Mouse (Mus musculus): ENCODE results near the gene Tenm4. TPM values are rescaled to one million over a fixed set of nuclear protein-coding genes. Genes with fewer than 3 reads are reported as not detected.

Gene Tenm4
- polyA plus RNA-seq, 1 experiment from 2014 or later = 4.6 TPM

DNA sequence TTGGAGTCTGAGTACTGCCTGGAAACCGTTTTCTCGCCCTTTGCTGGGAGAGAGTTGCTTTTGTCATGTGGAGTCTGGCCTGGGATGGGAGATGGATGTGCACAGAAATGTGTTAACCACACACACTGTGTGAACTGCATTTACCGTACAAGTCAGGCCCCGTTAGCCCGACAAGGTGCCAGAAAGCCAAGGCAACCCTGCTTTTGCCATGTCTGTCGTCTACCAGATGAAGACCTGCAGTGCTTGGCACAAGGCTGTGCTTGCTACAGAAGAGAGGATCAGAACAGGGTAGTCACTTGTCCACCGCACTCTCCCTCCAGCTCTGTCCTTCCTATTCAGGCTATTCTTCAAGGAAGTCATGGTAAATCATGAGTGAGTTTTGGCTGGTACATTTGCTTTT, 492.3 kb downstream of the Tenm4 start:
- WGBS = 78% methylated on average over 7 of the region's 7 CpGs
- H3K27me3 ChIP-seq (replicated peaks; ENCODE audit: control insufficient read depth, insufficient read depth, low read length) = no peaks in the 10 kb centered on the region
- no peaks in the 10 kb centered on the region for H3K36me3 ChIP-seq (ENCODE audit: control insufficient read depth, insufficient read depth)
- TF ChIP-seq CTCF (IDR thresholded peaks at IDR 0.05; ENCODE audit: low read depth) = no peak
- H3K4me2 ChIP-seq (replicated peaks; ENCODE audit: low read depth) = no peak overlapping the region
- H3K9me3 ChIP-seq (ENCODE audit: control insufficient read depth) = no peaks in the 10 kb centered on the region
- no peaks in the 10 kb centered on the region for H3K4me1 ChIP-seq (replicated peaks; ENCODE audit: control insufficient read depth, insufficient read depth, low read length)
- no peak overlapping the region for H3K4me3 ChIP-seq (ENCODE audit: low read depth, low read length)
- no peak overlapping the region for H3K9ac ChIP-seq (ENCODE audit: low read depth, low read length)
- ATAC-seq = no peak
- no peak overlapping the region for H3K27ac ChIP-seq (ENCODE audit: low read depth, low read length)

GRCm38 (mm10) chr7:96666366-96666896, 495.4 kb downstream of the Tenm4 start:
- Histone ChIP-seq H3K4me3 (ENCODE audit: low read depth, low read length) (no peak overlapping the region), H3K9ac (ENCODE audit: low read depth, low read length) (no peak overlapping the region), H3K36me3 (ENCODE audit: control insufficient read depth, insufficient read depth) (no peaks in the 10 kb centered on the region), H3K27ac (ENCODE audit: low read depth, low read length) (no peak overlapping the region), H3K9me3 (ENCODE audit: control insufficient read depth) (no peaks in the 10 kb centered on the region), H3K4me2 (replicated peaks; ENCODE audit: low read depth) (no peak overlapping the region), H3K4me1 (replicated peaks; ENCODE audit: control insufficient read depth, insufficient read depth, low read length) (no peaks in the 10 kb centered on the region), H3K27me3 (replicated peaks; ENCODE audit: control insufficient read depth, insufficient read depth, low read length) (no peaks in the 10 kb centered on the region)
- WGBS = 81% methylated on average over 8 of the region's 8 CpGs
- ATAC-seq = no peak
- no peak for TF ChIP-seq CTCF (IDR thresholded peaks at IDR 0.05; ENCODE audit: low read depth)

GRCm38 (mm10) chr7:96667688-96668087, 496.6 kb downstream of the Tenm4 start:
- no peaks in the 10 kb centered on the region for H3K4me1 ChIP-seq (replicated peaks; ENCODE audit: control insufficient read depth, insufficient read depth, low read length)
- H3K9me3 ChIP-seq (ENCODE audit: control insufficient read depth) = no peaks in the 10 kb centered on the region
- H3K9ac ChIP-seq (ENCODE audit: low read depth, low read length) = no peak overlapping the region
- no peak overlapping the region for H3K27ac ChIP-seq (ENCODE audit: low read depth, low read length)
- no peak for ATAC-seq
- H3K4me2 ChIP-seq (replicated peaks; ENCODE audit: low read depth) = no peak overlapping the region
- 80% methylated on average over 6 of the region's 6 CpGs for WGBS
- no peak overlapping the region for H3K4me3 ChIP-seq (ENCODE audit: low read depth, low read length)
- TF ChIP-seq CTCF (IDR thresholded peaks at IDR 0.05; ENCODE audit: low read depth) = no peak
- H3K36me3 ChIP-seq (ENCODE audit: control insufficient read depth, insufficient read depth) = no peaks in the 10 kb centered on the region
- H3K27me3 ChIP-seq (replicated peaks; ENCODE audit: control insufficient read depth, insufficient read depth, low read length) = no peaks in the 10 kb centered on the region

DNA sequence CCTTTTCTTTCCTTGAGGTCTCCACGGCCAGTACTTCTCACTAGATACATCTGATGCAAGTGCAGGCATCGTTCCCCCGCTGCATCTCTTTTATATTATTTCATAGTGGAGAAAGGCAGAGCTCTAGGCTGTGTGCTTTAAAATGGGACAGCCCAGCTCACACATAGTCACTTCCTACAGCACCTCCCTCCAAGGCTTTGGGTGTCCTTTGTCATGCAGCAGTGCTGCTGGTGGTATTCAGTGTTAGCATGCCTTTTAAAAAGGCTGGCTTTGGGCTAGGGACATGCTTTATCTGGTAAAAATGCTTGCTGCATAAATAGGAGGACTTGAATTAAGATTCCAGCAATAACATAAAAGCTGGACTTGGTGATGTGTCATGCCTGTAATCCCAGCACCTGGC, 499.0 kb downstream of the Tenm4 start:
- no peak for ATAC-seq
- no peak overlapping the region for H3K9ac ChIP-seq (ENCODE audit: low read depth, low read length)
- no peaks in the 10 kb centered on the region for H3K36me3 ChIP-seq (ENCODE audit: control insufficient read depth, insufficient read depth)
- TF ChIP-seq CTCF (IDR thresholded peaks at IDR 0.05; ENCODE audit: low read depth) = no peak
- no peak overlapping the region for H3K27ac ChIP-seq (ENCODE audit: low read depth, low read length)
- no peak overlapping the region for H3K4me3 ChIP-seq (ENCODE audit: low read depth, low read length)
- no peaks in the 10 kb centered on the region for H3K9me3 ChIP-seq (ENCODE audit: control insufficient read depth)
- no peak overlapping the region for H3K4me2 ChIP-seq (replicated peaks; ENCODE audit: low read depth)
- H3K27me3 ChIP-seq (replicated peaks; ENCODE audit: control insufficient read depth, insufficient read depth, low read length) = no peaks in the 10 kb centered on the region
- WGBS = 92% methylated on average over 3 of the region's 3 CpGs
- no peaks in the 10 kb centered on the region for H3K4me1 ChIP-seq (replicated peaks; ENCODE audit: control insufficient read depth, insufficient read depth, low read length)

GRCm38 (mm10) chr7:96672322-96672914, 501.4 kb downstream of the Tenm4 start:
- Histone ChIP-seq H3K4me1 (replicated peaks; ENCODE audit: control insufficient read depth, insufficient read depth, low read length) (no peaks in the 10 kb centered on the region), H3K4me3 (ENCODE audit: low read depth, low read length) (no peak overlapping the region), H3K9ac (ENCODE audit: low read depth, low read length) (no peak overlapping the region), H3K36me3 (ENCODE audit: control insufficient read depth, insufficient read depth) (no peaks in the 10 kb centered on the region), H3K27ac (ENCODE audit: low read depth, low read length) (no peak overlapping the region), H3K27me3 (replicated peaks; ENCODE audit: control insufficient read depth, insufficient read depth, low read length) (no peaks in the 10 kb centered on the region), H3K9me3 (ENCODE audit: control insufficient read depth) (no peaks in the 10 kb centered on the region), H3K4me2 (replicated peaks; ENCODE audit: low read depth) (no peak overlapping the region)
- ATAC-seq = no peak
- TF ChIP-seq CTCF (IDR thresholded peaks at IDR 0.05; ENCODE audit: low read depth) = no peak
- WGBS = 56% methylated on average over 6 of the region's 6 CpGs

- no peaks in the 10 kb centered on the region for H3K4me1 ChIP-seq (replicated peaks; ENCODE audit: control insufficient read depth, insufficient read depth, low read length)
- H3K36me3 ChIP-seq (ENCODE audit: control insufficient read depth, insufficient read depth) = no peaks in the 10 kb centered on the region
- no peak overlapping the region for H3K4me2 ChIP-seq (replicated peaks; ENCODE audit: low read depth)
- no peak overlapping the region for H3K27ac ChIP-seq (ENCODE audit: low read depth, low read length)
- ATAC-seq = no peak
- no peaks in the 10 kb centered on the region for H3K9me3 ChIP-seq (ENCODE audit: control insufficient read depth)
- TF ChIP-seq CTCF (IDR thresholded peaks at IDR 0.05; ENCODE audit: low read depth) = no peak
- WGBS = 62% methylated on average over 2 of the region's 2 CpGs
- no peaks in the 10 kb centered on the region for H3K27me3 ChIP-seq (replicated peaks; ENCODE audit: control insufficient read depth, insufficient read depth, low read length)
- no peak overlapping the region for H3K9ac ChIP-seq (ENCODE audit: low read depth, low read length)
- no peak overlapping the region for H3K4me3 ChIP-seq (ENCODE audit: low read depth, low read length)
Observed at GRCm38 (mm10) chr7:96677082-96677481, 506.0 kb downstream of the Tenm4 start.
